ENCODE assay signal across 19 mouse cellular contexts in genomic region chr3:128226930-128227585, GRCm38 (mm10).
"Had no signal": no experiment of that assay in that cellular context is flagged by ENCODE, and none has a peak within 500 bp of the region (broad histone marks: within the 10 kb centered on the region; RNA-seq: fewer than 3 reads in every experiment).

No protein-coding gene starts in this region.

- DNase-seq: left cerebral cortex, postnatal 4 days; liver, embryonic 13.5 days; lung, adult 2 months; lung, postnatal 14 days; lung, postnatal 4 days; retina, postnatal 1 day; right cerebral cortex, postnatal 25 days; spleen, adult 18-20 months; thymus, postnatal 25 days had no signal

- H3K9ac ChIP-seq: limb, embryonic 12.5 days; limb, embryonic 15.5 days; liver, embryonic 13.5 days; midbrain, embryonic 12.5 days; midbrain, embryonic 15.5 days; neural tube, embryonic 13.5 days; stomach, embryonic 15.5 days had no signal

- H3K9me3 ChIP-seq: limb, embryonic 12.5 days; limb, embryonic 15.5 days; liver, embryonic 13.5 days; midbrain, embryonic 12.5 days; midbrain, embryonic 15.5 days; neural tube, embryonic 13.5 days; stomach, embryonic 15.5 days had no signal

- H3K4me2 ChIP-seq: limb, embryonic 12.5 days; limb, embryonic 15.5 days; liver, embryonic 13.5 days; midbrain, embryonic 12.5 days; midbrain, embryonic 15.5 days; neural tube, embryonic 13.5 days; stomach, embryonic 15.5 days had no signal

- H3K27me3 ChIP-seq: limb, embryonic 12.5 days; limb, embryonic 15.5 days; liver, embryonic 13.5 days; midbrain, embryonic 12.5 days; midbrain, embryonic 15.5 days; neural tube, embryonic 13.5 days; stomach, embryonic 15.5 days had no signal

- H3K4me1 ChIP-seq: liver, embryonic 13.5 days; stomach, embryonic 15.5 days had no signal

- ATAC-seq: hindbrain, postnatal 0 days; inflammation-experienced regulatory T-cells, adult 6 months; intestine, embryonic 16.5 days; midbrain, embryonic 15.5 days had no signal

- H3K4me3 ChIP-seq: limb, embryonic 12.5 days; limb, embryonic 15.5 days; liver, embryonic 13.5 days; midbrain, embryonic 12.5 days; midbrain, embryonic 15.5 days; myocyte; neural tube, embryonic 13.5 days; stomach, embryonic 15.5 days had no signal

- H3K27ac ChIP-seq: hindbrain, postnatal 0 days; limb, embryonic 12.5 days; limb, embryonic 15.5 days; liver, embryonic 13.5 days; midbrain, embryonic 12.5 days; midbrain, embryonic 15.5 days; neural tube, embryonic 13.5 days; stomach, embryonic 15.5 days had no signal

- H3K36me3 ChIP-seq: limb, embryonic 12.5 days; limb, embryonic 15.5 days; liver, embryonic 13.5 days; midbrain, embryonic 12.5 days; midbrain, embryonic 15.5 days; neural tube, embryonic 13.5 days; stomach, embryonic 15.5 days had no signal
